Mouse (Mus musculus) cerebellum, adult 2 months (tissue): Measurements from ENCODE around the gene Gabrg3. TPM values are rescaled to one million over a fixed set of nuclear protein-coding genes. Genes with fewer than 3 reads are reported as not detected.

ENCODE experiments used
- DNase-seq, 2 experiments: peaks; one replicate each; pipeline ENCODE4 v3.0.0; 2021
- H3K27ac ChIP-seq: fragments of 200-500 bp; 2 replicates; pipeline ENCODE4 v1.5.1; 2012; ENCODE audit warnings: low read length, control low read depth, inconsistent platforms; ENCODE audit not compliant: insufficient read depth
- H3K27me3 ChIP-seq: fragments of 200-500 bp; 2 replicates; pipeline ENCODE4 v1.6.1; 2012; ENCODE audit warnings: inconsistent platforms, mild to moderate bottlenecking, low read length, moderate library complexity; ENCODE audit not compliant: control insufficient read depth, insufficient read depth
- H3K4me1 ChIP-seq: fragments of 200-500 bp; 2 replicates; pipeline ENCODE4 v1.6.1; 2011; ENCODE audit warnings: low read length; ENCODE audit not compliant: control insufficient read depth, insufficient read depth
- H3K4me3 ChIP-seq: fragments of 200-500 bp; replicated peaks from 2 replicates; pipeline ENCODE3; 2011; ENCODE audit warnings: mild to moderate bottlenecking, low read depth, low read length, control low read depth; ENCODE audit not compliant: insufficient read depth
- CTCF ChIP-seq: fragments of 200-500 bp; IDR thresholded peaks from 2 replicates; pipeline ENCODE4 v1.5.1; 2011; ENCODE audit warnings: low read depth, mild to moderate bottlenecking, control low read depth, low read length, moderate library complexity, borderline replicate concordance; ENCODE audit not compliant: insufficient read depth
- POLR2A ChIP-seq: fragments of 200-500 bp; IDR thresholded peaks from 2 replicates; pipeline ENCODE4 v1.6.1; 2011; ENCODE audit warnings: low read length, control low read depth, borderline replicate concordance; ENCODE audit not compliant: insufficient read depth
- WGBS: fragments of 180-500 bp; shearing (Covaris S2); methylation state at CpG from one replicate; pipeline ENCODE4 v1.1.7; 2018; 5-methylcytosine and 5-hydroxymethylcytosine counted together
- polyA plus RNA-seq: library from polyadenylated mRNA; depleted of rRNA; stranded (reverse); fragments of >200 nt; gene quantifications from 2 replicates; pipeline ENCODE4 v1.2.3, GENCODE M21; 2012; rRNA removed

Gabrg3 gene
- 2.1 and 2.7 TPM in 2 replicates for polyA plus RNA-seq

DNA sequence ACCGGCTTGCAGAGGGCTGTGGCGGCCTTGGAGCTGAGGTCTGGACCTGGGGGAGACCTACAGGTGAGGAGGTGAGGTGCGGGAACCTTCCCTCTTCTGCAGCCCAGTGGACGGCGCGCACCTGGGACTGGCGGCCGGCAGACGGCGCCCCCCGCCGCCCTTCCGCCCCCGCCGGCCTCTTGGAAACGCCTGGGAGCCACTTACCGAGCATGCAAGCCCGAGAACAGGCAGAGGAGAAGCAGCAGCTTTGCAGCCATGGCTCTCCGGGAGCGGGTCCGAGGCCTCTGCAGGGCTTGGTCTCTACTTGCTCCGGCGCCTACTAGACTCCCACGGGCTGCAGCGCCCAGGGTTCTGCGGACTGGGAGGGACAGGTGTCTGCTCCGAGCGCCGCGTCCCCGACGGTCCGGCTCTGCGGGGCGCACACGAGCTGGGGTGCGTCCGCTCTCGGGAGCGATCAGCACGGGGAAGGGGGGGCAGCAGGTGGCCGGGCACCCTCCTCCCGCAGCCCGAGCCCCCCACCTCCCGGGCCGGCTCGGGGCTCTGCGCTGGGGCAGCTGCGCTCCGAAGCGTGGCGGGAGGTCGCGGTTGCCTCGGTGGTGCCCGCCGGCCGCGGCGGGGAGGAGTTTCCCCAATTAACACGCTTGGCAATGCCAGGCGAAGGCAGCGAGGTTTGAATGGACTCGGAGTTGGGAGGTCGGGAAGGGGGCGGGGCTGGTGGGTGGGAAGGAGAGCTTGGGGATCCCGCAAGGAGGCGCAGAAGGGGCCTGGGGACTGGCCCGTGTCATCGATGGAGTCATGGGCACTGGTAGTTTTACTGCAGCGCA is at the start of gene Gabrg3:
Gene Gabrg3 (minus strand): TSS at position 672 of the 824 bp plus-strand sequence.
- DNase-seq: peak; percentile 11 to 15

DNA sequence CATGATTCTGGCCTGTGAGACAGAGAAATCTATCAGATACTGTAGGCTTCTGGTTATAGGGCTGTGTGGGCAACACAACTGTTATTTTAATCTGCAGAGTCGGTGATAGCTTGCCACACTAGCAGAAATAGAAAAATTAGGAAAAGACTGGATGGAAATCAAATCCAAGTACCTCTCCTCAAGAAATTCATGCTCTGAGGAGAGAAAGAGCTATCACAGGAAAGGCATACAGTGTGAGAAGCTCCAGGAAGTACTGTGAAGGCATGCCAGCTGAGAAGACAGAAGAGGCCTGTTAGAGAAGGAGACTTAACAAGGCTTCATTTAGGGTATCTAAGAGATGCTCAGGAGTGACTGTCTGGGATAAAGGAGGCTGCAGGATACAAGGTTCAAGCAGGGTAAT is 35.7 kb upstream of the Gabrg3 start:
- Histone ChIP-seq H3K4me1 (no peaks in the 10 kb centered on the region), H3K27ac (no peak overlapping the region), H3K4me3 (no peak overlapping the region), H3K27me3 (no peaks in the 10 kb centered on the region)
- TF ChIP-seq CTCF (no peak), POLR2A (no peak)
- no peak for DNase-seq
- WGBS: 91% methylated on average over 1 of the region's 1 CpGs

More for the DNA sequence above, at the start of gene Gabrg3:
- WGBS: 1% methylated on average over 71 of the region's 71 CpGs
- Histone ChIP-seq H3K27me3 (no peaks in the 10 kb centered on the region), H3K4me1 (no peaks in the 10 kb centered on the region), H3K4me3 (peak within 1 kb of the TSS; percentile 13), H3K27ac (no peak within 1 kb of the TSS)
- TF ChIP-seq CTCF: no peak
- no peak for TF ChIP-seq POLR2A

GRCm38 (mm10) chr7:57421044-57421443 is 34.1 kb upstream of the Gabrg3 start:
- TF ChIP-seq POLR2A (no peak), CTCF (no peak)
- Histone ChIP-seq H3K4me3 (no peak overlapping the region), H3K27ac (no peak overlapping the region), H3K4me1 (no peaks in the 10 kb centered on the region), H3K27me3 (no peaks in the 10 kb centered on the region)
- 77% methylated on average over 1 of the region's 1 CpGs for WGBS
- DNase-seq: no peak

- no peaks in the 10 kb centered on the region for H3K4me1 ChIP-seq
- H3K27ac ChIP-seq: no peak within 1 kb of the TSS
- no peak for DNase-seq
- H3K4me3 ChIP-seq: no peak within 1 kb of the TSS
- no peak for TF ChIP-seq POLR2A
- TF ChIP-seq CTCF: no peak
- no peaks in the 10 kb centered on the region for H3K27me3 ChIP-seq
- WGBS: 86% methylated on average over 2 of the region's 2 CpGs
Observed at GRCm38 (mm10) chr7:57419392-57419791, 32.4 kb upstream of the Gabrg3 start, which contains the start of gene Gabrb3. TSS of gene Gabrb3 (plus strand) at chr7:57419692.

DNA sequence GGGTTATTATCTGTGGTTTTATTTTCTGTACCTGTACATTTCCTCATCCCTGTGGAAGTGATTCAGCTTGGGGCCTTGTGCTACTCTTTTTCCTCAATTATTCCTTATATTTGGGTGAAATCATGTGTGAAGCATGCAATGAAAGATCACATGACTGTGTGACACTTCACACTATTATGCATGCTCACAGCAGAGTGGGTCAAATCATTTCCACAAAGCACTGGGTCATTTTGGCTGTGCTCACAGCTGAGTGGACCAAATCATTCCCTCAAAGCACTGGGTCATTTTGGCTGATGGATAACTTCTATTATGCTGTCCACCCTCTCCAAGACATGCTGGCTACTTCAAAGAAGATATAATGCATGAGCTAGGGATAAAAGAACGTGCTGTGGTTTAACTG is 25.9 kb upstream of the Gabrg3 start:
- Histone ChIP-seq H3K4me3 (no peak overlapping the region), H3K27ac (no peak overlapping the region), H3K27me3 (no peaks in the 10 kb centered on the region), H3K4me1 (no peaks in the 10 kb centered on the region)
- TF ChIP-seq POLR2A (no peak), CTCF (no peak)
- WGBS: 32% methylated on average over 1 of the region's 1 CpGs
- DNase-seq: no peak

DNA sequence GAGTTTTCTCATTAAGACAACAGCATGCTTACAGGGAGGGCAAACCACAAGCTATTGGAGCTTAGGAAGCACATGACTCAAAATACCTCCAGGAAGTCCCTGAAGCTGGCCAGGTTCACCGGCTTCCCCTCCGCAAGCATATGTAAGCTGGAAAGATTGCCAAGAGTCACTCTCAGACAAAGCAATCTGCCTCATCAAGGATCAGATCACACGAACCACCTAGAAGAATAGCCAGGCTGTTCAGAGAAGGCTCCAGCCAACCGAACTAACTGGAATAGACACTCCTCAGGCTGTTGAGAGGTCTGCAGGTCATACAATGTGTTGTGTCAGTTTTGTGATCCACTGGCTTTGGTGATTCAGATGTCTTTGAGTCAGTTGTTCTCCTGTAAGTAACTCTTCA is 24.2 kb upstream of the Gabrg3 start:
- WGBS: 18% methylated on average over 4 of the region's 4 CpGs
- Histone ChIP-seq H3K4me3 (no peak overlapping the region), H3K27me3 (no peaks in the 10 kb centered on the region), H3K4me1 (no peaks in the 10 kb centered on the region), H3K27ac (no peak overlapping the region)
- no peak for TF ChIP-seq CTCF
- TF ChIP-seq POLR2A: no peak
- DNase-seq: no peak

DNA sequence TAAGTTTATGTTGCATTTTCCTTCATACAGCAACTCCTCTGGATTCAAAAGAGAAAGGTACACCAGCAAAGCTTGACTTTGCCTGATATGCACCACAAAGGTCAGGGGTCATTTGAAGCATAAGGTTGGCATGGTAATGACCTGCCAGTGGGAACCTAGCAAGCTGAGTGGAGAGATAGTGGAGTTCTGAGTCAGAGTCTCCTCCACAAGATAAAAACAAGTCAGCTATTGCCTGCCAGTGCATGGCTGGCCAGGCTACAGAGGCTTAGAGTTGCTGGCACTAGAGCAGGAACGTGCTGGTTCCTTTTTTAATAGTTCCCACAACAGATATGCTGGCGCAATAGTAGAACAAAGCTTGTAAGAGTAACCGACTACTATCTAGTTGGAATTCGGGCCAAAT is 6.6 kb upstream of the Gabrg3 start:
- TF ChIP-seq POLR2A: no peak
- no peak for TF ChIP-seq CTCF
- DNase-seq: no peak
- H3K27me3 ChIP-seq: no peaks in the 10 kb centered on the region
- no peaks in the 10 kb centered on the region for H3K4me1 ChIP-seq
- 73% methylated on average over 4 of the region's 4 CpGs for WGBS
- no peak overlapping the region for H3K27ac ChIP-seq
- H3K4me3 ChIP-seq: no peak overlapping the region

DNA sequence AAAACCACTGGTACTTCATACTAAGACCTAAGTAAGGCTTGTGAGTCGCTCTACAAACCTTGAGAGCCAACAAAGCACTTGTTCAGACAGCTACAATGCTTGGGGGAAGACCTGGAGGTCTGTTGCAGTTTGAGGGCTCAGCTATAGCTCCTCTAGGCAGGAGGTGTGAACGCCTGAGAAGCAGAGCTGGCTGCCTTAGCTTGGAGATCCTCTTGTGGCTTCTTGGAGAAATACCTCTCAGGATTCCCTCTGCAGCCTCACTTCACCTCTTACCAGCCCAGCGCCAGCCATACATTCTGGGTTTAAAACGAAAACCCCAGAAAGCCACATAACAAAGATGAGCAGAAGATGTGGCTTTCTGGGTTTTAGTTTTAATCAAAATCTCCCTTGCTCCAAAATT is 3.1 kb upstream of the Gabrg3 start:
- no peaks in the 10 kb centered on the region for H3K4me1 ChIP-seq
- H3K27me3 ChIP-seq: no peaks in the 10 kb centered on the region
- no peak overlapping the region for H3K27ac ChIP-seq
- no peak for DNase-seq
- no peak for TF ChIP-seq POLR2A
- no peak for TF ChIP-seq CTCF
- WGBS: 50% methylated on average over 4 of the region's 4 CpGs
- no peak overlapping the region for H3K4me3 ChIP-seq
